Mouse (Mus musculus) liver, adult 2 months (tissue): ENCODE results near the gene Zfp618.

Experiments used
- CTCF ChIP-seq: fragments of 200-500 bp; IDR thresholded peaks from 2 replicates; pipeline ENCODE4 v1.5.1; 2011; ENCODE audit warnings: low read depth, low read length, control low read depth
- POLR2A ChIP-seq: fragments of 200-500 bp; IDR thresholded peaks from 2 replicates; pipeline ENCODE4 v1.6.1; 2011; ENCODE audit warnings: low read length, control low read depth; ENCODE audit not compliant: insufficient read depth; ENCODE audit errors: extremely low read depth

- TF ChIP-seq CTCF: no peak
- no peak for TF ChIP-seq POLR2A
Observed at GRCm38 (mm10) chr4:63068499-63069175, 103.3 kb downstream of the Zfp618 start.
